Mouse (Mus musculus): ENCODE measurements around the gene Setd3. TPM values are rescaled to one million over a fixed set of nuclear protein-coding genes. Genes with fewer than 3 reads are reported as not detected.

The Setd3 gene
- total RNA-seq (2021) (10 to 100 TPM; 84.6 to 99.8 TPM), polyA plus RNA-seq (2012; rRNA removed) (25.0 and 46.8 TPM in 2 replicates)
- long read RNA-seq, transcript Setd3-201 (13 exons, 2,755 nt) = major isoform, 67 of 95 reads
- long read RNA-seq, partial matches to known transcripts = 4 of 95 reads
- long read RNA-seq, other reads (novel, unspliced or antisense) = 24 of 95 reads

DNA sequence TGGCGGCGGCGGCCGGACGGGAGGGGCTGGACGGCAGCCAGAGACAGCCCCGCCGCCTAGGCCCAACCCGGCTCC lies at the start of gene Setd3:
Setd3 (minus strand) TSS at position 69 of the 75 bp plus-strand sequence.
- Histone ChIP-seq H3K9ac (ENCODE audit: low read depth, low read length) (peak within 1 kb of the TSS; percentile 98), H3K79me2 (replicated peaks; ENCODE audit: control insufficient read depth, insufficient read depth, low read length) (peaks cover 8% of the 10 kb centered on the region), H3K27me3 (ENCODE audit: control insufficient read depth, insufficient read depth, low read length) (no peaks in the 10 kb centered on the region), H3K27ac (peak within 1 kb of the TSS; percentile 95), H3K36me3 (ENCODE audit: control insufficient read depth, insufficient read depth, low read length) (peaks cover 24% of the 10 kb centered on the region), H3K4me1 (ENCODE audit: control insufficient read depth, insufficient read depth, low read length) (peaks cover 15% of the 10 kb centered on the region), H3K4me3 (peak within 1 kb of the TSS; percentile 86)
- TF ChIP-seq CTCF (IDR thresholded peaks at IDR 0.05) (no peak), POLR2A (IDR thresholded peaks at IDR 0.05; ENCODE audit: insufficient read depth, low read depth, low read length) (no peak), EP300 (IDR thresholded peaks at IDR 0.05; ENCODE audit: insufficient read depth, low read depth, low read length) (no peak)
- intact Hi-C loops (cut with DNase I) = no loop called here
- no peak for DNase-seq
- 0% methylated on average over 1 of the region's 9 CpGs for WGBS

DNA sequence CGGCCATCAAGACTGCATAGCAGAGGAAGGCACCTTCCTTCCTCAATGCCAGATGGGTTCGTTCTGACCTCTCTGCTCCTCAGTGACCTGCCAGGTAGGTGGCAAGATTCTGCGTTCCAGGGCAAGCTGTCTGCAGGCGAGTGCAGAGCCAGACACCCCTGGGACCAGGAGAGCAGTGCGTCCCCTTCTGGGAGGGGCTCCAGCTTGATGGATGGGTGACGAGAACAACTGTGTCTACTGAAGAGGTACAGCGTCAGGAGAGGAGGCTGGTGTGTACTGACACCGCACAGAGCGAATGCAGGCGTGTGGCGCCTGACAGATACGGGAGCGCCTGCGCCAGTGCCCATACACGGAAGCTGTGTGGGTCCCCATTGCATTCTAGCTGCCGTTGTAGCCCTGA lies 48.4 kb upstream of the Setd3 start:
- no peak for DNase-seq
- 89% methylated on average over 16 of the region's 16 CpGs for WGBS
- Histone ChIP-seq H3K27ac (no peak overlapping the region), H3K79me2 (replicated peaks; ENCODE audit: control insufficient read depth, insufficient read depth, low read length) (no peaks in the 10 kb centered on the region), H3K36me3 (ENCODE audit: control insufficient read depth, insufficient read depth, low read length) (no peaks in the 10 kb centered on the region), H3K27me3 (ENCODE audit: control insufficient read depth, insufficient read depth, low read length) (no peaks in the 10 kb centered on the region), H3K4me1 (ENCODE audit: control insufficient read depth, insufficient read depth, low read length) (peaks cover 3% of the 10 kb centered on the region; the same call in 1 of the 2 replicates), H3K9ac (ENCODE audit: low read depth, low read length) (no peak overlapping the region), H3K4me3 (no peak overlapping the region)
- TF ChIP-seq CTCF (IDR thresholded peaks at IDR 0.05) (no peak), POLR2A (IDR thresholded peaks at IDR 0.05; ENCODE audit: insufficient read depth, low read depth, low read length) (no peak), EP300 (IDR thresholded peaks at IDR 0.05; ENCODE audit: insufficient read depth, low read depth, low read length) (no peak)
- intact Hi-C loops (cut with DNase I) = no loop called here

DNA sequence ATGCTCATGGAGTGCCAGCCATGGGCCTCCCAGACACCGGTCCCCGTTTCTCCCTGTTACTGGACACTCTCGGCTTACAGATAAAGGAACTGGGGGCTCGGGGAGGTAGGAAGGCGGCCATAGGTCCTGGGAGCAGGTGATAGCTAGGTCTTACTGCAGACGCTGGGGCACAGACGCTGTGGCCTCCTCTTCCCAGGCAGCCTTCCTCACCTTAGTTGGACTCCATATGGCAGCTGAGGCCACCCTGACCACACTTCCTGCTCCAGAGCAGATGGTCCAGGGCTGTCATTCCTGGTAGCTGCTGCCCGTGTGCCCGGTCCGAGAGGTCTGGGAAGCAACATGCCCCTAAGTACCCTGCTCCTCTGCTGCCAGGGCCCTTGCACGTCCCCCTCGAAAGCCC lies 47.8 kb upstream of the Setd3 start:
- no peak for DNase-seq
- Histone ChIP-seq H3K27ac (no peak overlapping the region), H3K9ac (ENCODE audit: low read depth, low read length) (no peak overlapping the region)

DNA sequence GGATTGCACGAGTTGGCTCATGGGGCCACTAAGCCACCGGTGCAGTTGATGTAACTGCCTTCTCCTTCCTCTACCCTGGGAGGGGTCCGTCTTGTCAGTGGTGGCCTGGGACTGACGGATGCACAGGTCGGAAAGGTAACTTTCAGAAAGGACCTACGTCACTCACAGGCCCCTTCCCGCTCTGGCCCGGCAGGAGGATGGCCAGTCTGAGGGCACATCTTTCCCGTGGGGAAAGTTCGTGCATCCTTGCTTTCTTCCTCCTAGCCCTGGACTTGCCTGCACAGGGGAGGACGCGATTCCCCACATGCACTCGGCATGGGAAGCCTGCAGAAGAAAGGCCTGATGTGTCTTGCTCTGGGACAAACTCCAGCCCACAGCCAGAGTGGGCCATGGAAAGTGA lies 47.1 kb upstream of the Setd3 start:
- DNase-seq = no peak
- intact Hi-C loops (cut with DNase I) = no loop called here
- H3K4me3 ChIP-seq = no peak overlapping the region
- no peak overlapping the region for H3K27ac ChIP-seq
- TF ChIP-seq POLR2A (IDR thresholded peaks at IDR 0.05; ENCODE audit: insufficient read depth, low read depth, low read length) (no peak), EP300 (IDR thresholded peaks at IDR 0.05; ENCODE audit: insufficient read depth, low read depth, low read length) (no peak), CTCF (IDR thresholded peaks at IDR 0.05) (no peak)
- no peaks in the 10 kb centered on the region for H3K27me3 ChIP-seq (ENCODE audit: control insufficient read depth, insufficient read depth, low read length)
- no peaks in the 10 kb centered on the region for H3K79me2 ChIP-seq (replicated peaks; ENCODE audit: control insufficient read depth, insufficient read depth, low read length)
- H3K4me1 ChIP-seq (ENCODE audit: control insufficient read depth, insufficient read depth, low read length) = peaks cover 1% of the 10 kb centered on the region; the same call in 1 of the 2 replicates
- no peaks in the 10 kb centered on the region for H3K36me3 ChIP-seq (ENCODE audit: control insufficient read depth, insufficient read depth, low read length)
- 82% methylated on average over 13 of the region's 13 CpGs for WGBS
- H3K9ac ChIP-seq (ENCODE audit: low read depth, low read length) = no peak overlapping the region

More for the DNA sequence above, 47.8 kb upstream of the Setd3 start:
- intact Hi-C loops (cut with DNase I) = no loop called here
- H3K36me3 ChIP-seq (ENCODE audit: control insufficient read depth, insufficient read depth, low read length) = no peaks in the 10 kb centered on the region
- no peaks in the 10 kb centered on the region for H3K27me3 ChIP-seq (ENCODE audit: control insufficient read depth, insufficient read depth, low read length)
- H3K4me3 ChIP-seq = no peak overlapping the region
- no peaks in the 10 kb centered on the region for H3K79me2 ChIP-seq (replicated peaks; ENCODE audit: control insufficient read depth, insufficient read depth, low read length)
- H3K4me1 ChIP-seq (ENCODE audit: control insufficient read depth, insufficient read depth, low read length) = peaks cover 3% of the 10 kb centered on the region; the same call in 1 of the 2 replicates
- 91% methylated on average over 12 of the region's 12 CpGs for WGBS
- no peak for TF ChIP-seq CTCF (IDR thresholded peaks at IDR 0.05)
- no peak for TF ChIP-seq POLR2A (IDR thresholded peaks at IDR 0.05; ENCODE audit: insufficient read depth, low read depth, low read length)
- TF ChIP-seq EP300 (IDR thresholded peaks at IDR 0.05; ENCODE audit: insufficient read depth, low read depth, low read length) = no peak

DNA sequence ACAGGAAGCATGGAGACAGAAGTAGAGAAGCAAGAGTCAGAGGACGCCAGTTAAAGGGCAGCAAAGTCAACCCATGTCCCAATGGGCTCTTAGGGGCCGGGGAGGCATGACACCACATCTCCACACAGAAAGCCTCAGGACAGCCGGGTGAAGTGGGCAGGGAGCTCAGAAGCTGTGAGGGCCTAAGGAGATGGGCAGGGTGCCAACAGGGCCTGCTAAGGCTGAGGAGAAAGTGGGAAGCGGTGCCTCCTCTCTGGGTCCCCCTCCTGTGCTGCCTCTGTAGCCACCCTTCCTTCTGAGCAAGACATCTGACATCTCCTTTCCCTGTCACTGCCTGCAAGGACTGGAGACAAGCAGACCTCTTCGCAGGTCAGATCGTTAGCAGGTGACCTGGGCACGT lies 46.7 kb upstream of the Setd3 start:
- Histone ChIP-seq H3K4me1 (ENCODE audit: control insufficient read depth, insufficient read depth, low read length) (no peaks in the 10 kb centered on the region; the same call in 1 of the 2 replicates), H3K27me3 (ENCODE audit: control insufficient read depth, insufficient read depth, low read length) (no peaks in the 10 kb centered on the region), H3K36me3 (ENCODE audit: control insufficient read depth, insufficient read depth, low read length) (no peaks in the 10 kb centered on the region), H3K9ac (ENCODE audit: low read depth, low read length) (no peak overlapping the region), H3K79me2 (replicated peaks; ENCODE audit: control insufficient read depth, insufficient read depth, low read length) (no peaks in the 10 kb centered on the region), H3K27ac (no peak overlapping the region), H3K4me3 (no peak overlapping the region)
- no peak for TF ChIP-seq CTCF (IDR thresholded peaks at IDR 0.05)
- no peak for TF ChIP-seq EP300 (IDR thresholded peaks at IDR 0.05; ENCODE audit: insufficient read depth, low read depth, low read length)
- TF ChIP-seq POLR2A (IDR thresholded peaks at IDR 0.05; ENCODE audit: insufficient read depth, low read depth, low read length) = no peak
- WGBS = 67% methylated on average over 7 of the region's 7 CpGs
- intact Hi-C loops (cut with DNase I) = no loop called here
- no peak for DNase-seq

DNA sequence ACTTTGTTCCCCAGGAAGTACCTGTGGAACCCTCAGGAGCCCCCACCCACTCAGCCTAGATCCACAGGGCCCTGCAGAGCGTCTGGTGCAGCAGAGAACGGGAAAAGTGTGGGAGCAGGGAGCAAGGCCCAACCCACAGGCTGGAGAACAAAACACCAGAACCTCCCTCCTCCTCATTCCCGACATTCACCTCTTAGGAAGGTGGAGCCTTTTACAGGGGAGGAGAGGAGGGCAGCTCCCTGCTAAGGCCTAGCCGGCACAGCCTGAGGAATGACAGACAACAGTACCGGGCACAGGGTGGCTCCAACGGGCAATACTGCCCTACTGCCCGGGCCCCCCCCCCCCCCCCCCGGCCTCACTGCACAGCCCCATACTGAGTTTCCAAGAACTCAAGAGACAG lies 44.2 kb upstream of the Setd3 start:
- no peak overlapping the region for H3K9ac ChIP-seq (ENCODE audit: low read depth, low read length)
- intact Hi-C loops (cut with DNase I) = no loop called here
- H3K4me1 ChIP-seq (ENCODE audit: control insufficient read depth, insufficient read depth, low read length) = no peaks in the 10 kb centered on the region; the same call in 1 of the 2 replicates

More for the DNA sequence above, 44.2 kb upstream of the Setd3 start:
- 63% methylated on average over 8 of the region's 8 CpGs for WGBS
- TF ChIP-seq POLR2A (IDR thresholded peaks at IDR 0.05; ENCODE audit: insufficient read depth, low read depth, low read length) (no peak), EP300 (IDR thresholded peaks at IDR 0.05; ENCODE audit: insufficient read depth, low read depth, low read length) (no peak), CTCF (IDR thresholded peaks at IDR 0.05) (no peak)
- H3K79me2 ChIP-seq (replicated peaks; ENCODE audit: control insufficient read depth, insufficient read depth, low read length) = no peaks in the 10 kb centered on the region
- H3K27me3 ChIP-seq (ENCODE audit: control insufficient read depth, insufficient read depth, low read length) = no peaks in the 10 kb centered on the region
- no peak for DNase-seq
- H3K36me3 ChIP-seq (ENCODE audit: control insufficient read depth, insufficient read depth, low read length) = no peaks in the 10 kb centered on the region
- no peak overlapping the region for H3K27ac ChIP-seq
- no peak overlapping the region for H3K4me3 ChIP-seq

All from heart, adult 2 months (tissue).